Mouse (Mus musculus): ENCODE results near the gene Trappc5. TPM values are rescaled to one million over a fixed set of nuclear protein-coding genes. Genes with fewer than 3 reads are reported as not detected.

Gene Trappc5
- total RNA-seq, 1 experiment from 2014 or later, result 34.9 TPM

DNA sequence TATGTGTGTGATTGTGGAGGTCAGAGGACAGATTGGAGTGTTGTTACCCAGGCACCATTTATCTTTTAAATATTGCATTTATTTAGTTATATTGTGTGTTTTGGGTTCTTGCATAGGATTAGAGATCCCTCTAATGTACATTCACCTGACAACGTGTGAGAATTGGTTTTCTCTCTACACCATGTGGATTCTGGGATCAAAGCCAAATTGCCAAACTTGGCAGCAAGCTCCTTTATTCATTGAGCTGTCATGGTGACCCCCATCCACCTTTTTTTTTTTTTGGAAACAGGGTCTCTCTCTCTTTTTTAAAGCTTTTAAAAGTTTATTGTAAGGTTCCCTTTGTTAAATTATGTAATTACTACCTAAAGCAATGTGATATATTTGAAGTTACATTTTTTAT lies 44.9 kb downstream of the Trappc5 start:
- no peak for ATAC-seq (replicated peaks; ENCODE audit: low read depth, poor library complexity, severe bottlenecking)

Other genes starting within 250 kb of the Trappc5 start
- 1.3 and 1.4 TPM in 2 replicates for gene Pex11g, start 208.6 kb upstream of the Trappc5 start, total RNA-seq (2017)
- not detected in 2 replicates for gene Tex45, start 205.4 kb upstream of the Trappc5 start, total RNA-seq (2017)
- gene Zfp358, start 183.2 kb upstream of the Trappc5 start, total RNA-seq (2017), result 6.2 and 8.3 TPM in 2 replicates
- 26.1 and 28.9 TPM in 2 replicates for gene Mcoln1, start 175.8 kb upstream of the Trappc5 start, total RNA-seq (2017)
- gene Pnpla6, start 160.9 kb upstream of the Trappc5 start, total RNA-seq (2017), result 16.1 and 21.8 TPM in 2 replicates
- 0.44 and 0.96 TPM in 2 replicates for gene C330021F23Rik, start 108.3 kb upstream of the Trappc5 start, total RNA-seq (2017)
- 1.0 TPM in 2 replicates for gene Camsap3, start 89.0 kb upstream of the Trappc5 start, total RNA-seq (2017)
- gene Xab2, start 55.0 kb upstream of the Trappc5 start, total RNA-seq (2017), result 53.4 and 54.3 TPM in 2 replicates
- 162 and 251 TPM in 2 replicates for gene Pet100, start 54.8 kb upstream of the Trappc5 start, total RNA-seq (2017)
- gene Pcp2, start 50.8 kb upstream of the Trappc5 start, total RNA-seq (2017), result not detected in 2 replicates
- 92.9 and 112 TPM in 2 replicates for gene Stxbp2, start 45.3 kb upstream of the Trappc5 start, total RNA-seq (2017)
- not detected in 2 replicates for gene Retn, start 20.5 kb upstream of the Trappc5 start, total RNA-seq (2017)
- 0.27 and 0.68 TPM in 2 replicates for gene Mcemp1, start 10.5 kb upstream of the Trappc5 start, total RNA-seq (2017)
- gene Fcor, start 3.9 kb upstream of the Trappc5 start, total RNA-seq (2017), result 0.87 and 1.4 TPM in 2 replicates
- gene Fcer2a, start 17.9 kb downstream of the Trappc5 start, total RNA-seq (2017), result not detected in 2 replicates
- not detected in 2 replicates for gene Clec4g, start 44.4 kb downstream of the Trappc5 start, total RNA-seq (2017)
- 0.27 and 1.2 TPM in 2 replicates for gene Cd209a, start 72.7 kb downstream of the Trappc5 start, total RNA-seq (2017)
- gene Cd209e, start 178.0 kb downstream of the Trappc5 start, total RNA-seq (2017), result not detected in 2 replicates
- not detected in 2 replicates for gene Cd209d, start 202.3 kb downstream of the Trappc5 start, total RNA-seq (2017)